Comparison of ENCODE assay signal across 8 mouse cellular contexts in the genomic region with DNA sequence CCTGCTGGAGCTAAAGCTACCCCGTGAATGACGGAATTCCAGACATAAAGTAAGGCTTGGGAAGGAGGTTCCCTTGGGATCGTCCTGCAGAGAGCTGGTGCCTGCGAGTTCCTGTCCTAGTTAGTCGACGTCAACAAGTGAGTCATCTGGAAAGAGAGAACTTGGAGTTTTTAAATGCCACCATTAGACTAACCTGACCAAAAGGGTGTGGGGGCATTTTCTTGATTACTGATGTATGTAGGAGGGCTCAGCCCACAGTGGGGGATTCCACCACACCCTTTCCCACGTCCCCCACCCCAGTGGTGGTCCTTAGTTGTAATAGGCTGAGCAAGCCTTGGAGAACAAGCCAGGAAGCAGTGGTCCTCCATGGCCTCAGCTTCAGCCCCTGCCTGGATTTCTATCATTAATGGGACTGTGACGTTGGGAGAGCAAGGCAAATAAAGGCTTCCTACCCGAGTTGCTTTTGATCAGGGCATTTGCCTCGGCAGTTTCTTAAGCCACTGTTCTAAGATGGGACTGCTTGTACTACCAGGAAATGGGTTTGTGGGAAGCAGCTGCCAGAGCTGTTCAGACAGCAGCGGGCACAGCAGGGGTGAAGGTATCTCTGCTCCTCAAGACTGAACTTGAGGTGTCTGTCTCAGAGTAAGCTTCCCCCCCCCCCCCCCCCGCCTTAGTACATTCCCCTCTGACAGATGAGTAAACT. TPM values are rescaled to one million over a fixed set of nuclear protein-coding genes. Genes with fewer than 3 reads are reported as not detected.
DNase-seq lines count a peak whose midpoint lies in the region; ATAC-seq and TF ChIP-seq lines count a peak whose summit lies in the region.

No protein-coding gene starts in this region.

- no peaks in the 10 kb centered on the region for H3K27me3 ChIP-seq in forebrain, embryonic 15.5 days
- H3K27me3 ChIP-seq in intestine, postnatal 0 days (replicated peaks; ENCODE audit: control insufficient read depth, insufficient read depth, low read length): no peaks in the 10 kb centered on the region
- no peaks in the 10 kb centered on the region for H3K27me3 ChIP-seq in stomach, embryonic 14.5 days (ENCODE audit: control insufficient read depth, insufficient read depth, low read length)

- H3K4me1 ChIP-seq in forebrain, embryonic 15.5 days: peaks cover 14% of the 10 kb centered on the region
- H3K4me1 ChIP-seq in intestine, postnatal 0 days (replicated peaks; ENCODE audit: control insufficient read depth, insufficient read depth, low read length): no peaks in the 10 kb centered on the region
- peaks cover 4% of the 10 kb centered on the region; the same call in 1 of the 2 replicates for H3K4me1 ChIP-seq in stomach, embryonic 14.5 days (ENCODE audit: control insufficient read depth, insufficient read depth, low read length)

- H3K4me2 ChIP-seq in forebrain, embryonic 15.5 days (replicated peaks): peak overlapping the region; percentile 92
- peak overlapping the region; percentile 82 for H3K4me2 ChIP-seq in intestine, postnatal 0 days (replicated peaks; ENCODE audit: low read depth)
- H3K4me2 ChIP-seq in stomach, embryonic 14.5 days (replicated peaks; ENCODE audit: low read depth, low read length): peak overlapping the region; percentile 63

- H3K36me3 ChIP-seq in forebrain, embryonic 15.5 days: no peaks in the 10 kb centered on the region
- no peaks in the 10 kb centered on the region for H3K36me3 ChIP-seq in intestine, postnatal 0 days (ENCODE audit: control insufficient read depth, insufficient read depth)
- no peaks in the 10 kb centered on the region for H3K36me3 ChIP-seq in stomach, embryonic 14.5 days (ENCODE audit: control insufficient read depth, insufficient read depth, low read length)

- no peak for TF ChIP-seq CTCF in intestine, postnatal 0 days (IDR thresholded peaks at IDR 0.05; ENCODE audit: low read depth)

- H3K9ac ChIP-seq in forebrain, embryonic 15.5 days (replicated peaks): peak overlapping the region; percentile 47
- H3K9ac ChIP-seq in intestine, postnatal 0 days (ENCODE audit: low read depth, low read length): peak overlapping the region; percentile 43
- H3K9ac ChIP-seq in stomach, embryonic 14.5 days (replicated peaks; ENCODE audit: low read depth, low read length): peak overlapping the region; percentile 36; the same call in 1 of the 2 replicates

- ATAC-seq in forebrain, embryonic 15.5 days (replicated peaks): peak; percentile 53
- peak; percentile 67 for ATAC-seq in intestine, postnatal 0 days
- ATAC-seq in stomach, embryonic 14.5 days (ENCODE audit: insufficient number of reproducible peaks, insufficient read depth, low FRiP score, low read depth): no peak

- WGBS in forebrain, embryonic 15.5 days: 13% methylated on average over 11 of the region's 12 CpGs
- WGBS in intestine, postnatal 0 days: 7% methylated on average over 11 of the region's 12 CpGs
- 14% methylated on average over 12 of the region's 12 CpGs for WGBS in stomach, embryonic 14.5 days

- DNase-seq in cerebellum, adult 8-10 months: peak; percentile 1
- DNase-seq in cerebellum, adult 18-20 months: no peak
- peak; percentile 21 for DNase-seq in adipocyte (ENCODE audit: low spot score)
- DNase-seq in lung, postnatal 25 days (ENCODE audit: low spot score): peak; percentile 12
- no peak for DNase-seq in left cerebral cortex, adult 18-20 months (ENCODE audit: low spot score in 2 of 2)

- peak overlapping the region; percentile 66 for H3K4me3 ChIP-seq in forebrain, embryonic 15.5 days
- peak overlapping the region; percentile 52 for H3K4me3 ChIP-seq in intestine, postnatal 0 days (ENCODE audit: low read depth, low read length)
- H3K4me3 ChIP-seq in stomach, embryonic 14.5 days (ENCODE audit: low read depth, low read length): peak overlapping the region; percentile 55

- H3K27ac ChIP-seq in forebrain, embryonic 15.5 days (replicated peaks): no peak overlapping the region
- H3K27ac ChIP-seq in intestine, postnatal 0 days (ENCODE audit: low read depth, low read length): peak overlapping the region; percentile 80
- H3K27ac ChIP-seq in stomach, embryonic 14.5 days (ENCODE audit: low read length): no peak overlapping the region

- no peaks in the 10 kb centered on the region for H3K9me3 ChIP-seq in forebrain, embryonic 15.5 days
- no peaks in the 10 kb centered on the region for H3K9me3 ChIP-seq in intestine, postnatal 0 days (ENCODE audit: control insufficient read depth)
- no peaks in the 10 kb centered on the region for H3K9me3 ChIP-seq in stomach, embryonic 14.5 days (ENCODE audit: control insufficient read depth, low read depth, low read length)

RNA-seq across cellular contexts. Expression of a gene that starts 10.2 kb away (rescaled TPM):
- polyA plus RNA-seq in forebrain, embryonic 15.5 days (2015; fragmentation: Nextera tagmentation; extraction: Ambion mirVana): 2.5 TPM in 2 replicates
- polyA plus RNA-seq in intestine, postnatal 0 days (2015; fragmentation: Nextera tagmentation; extraction: Ambion mirVana): 17.3 and 21.2 TPM in 2 replicates
- polyA plus RNA-seq in stomach, embryonic 14.5 days (2014; fragmentation: Nextera tagmentation; extraction: Ambion mirVana): 7.4 and 8.3 TPM in 2 replicates
- 1 to 10 TPM; 1.7 to 2.3 TPM for total RNA-seq in left cerebral cortex, adult 18-20 months (2021)

Comparison
In these comparisons a context has a peak if more than half of its experiments do, and no peak if none do; other contexts are left out.
1. DNase-seq: peak in cerebellum, adult 8-10 months (single experiment), adipocyte (single experiment) and lung, postnatal 25 days (single experiment); none in cerebellum, adult 18-20 months (0 of 2) and left cerebral cortex, adult 18-20 months (0 of 2).
2. Peak in every context shown above with its lines, with median percentiles within 50 percentile points of each other: H3K4me2 ChIP-seq, H3K4me3 ChIP-seq and H3K9ac ChIP-seq.